ENCODE assay signal across 9 mouse cellular contexts in genomic region chr9:111260360-111260985, GRCm38 (mm10). TPM values are rescaled to one million over a fixed set of nuclear protein-coding genes. Genes with fewer than 3 reads are reported as not detected.
DNase-seq lines count a peak whose midpoint lies in the region; ATAC-seq and TF ChIP-seq lines count a peak whose summit lies in the region.
"Had no signal": no experiment of that assay in that cellular context is flagged by ENCODE, and none has a peak within 500 bp of the region (broad histone marks: within the 10 kb centered on the region; RNA-seq: fewer than 3 reads in every experiment).

No protein-coding gene starts in this region.

- peak; percentile 23 to 46 for DNase-seq in left cerebral cortex, adult 9 months (ENCODE audit: low spot score in 2 of 2)
- no peak for DNase-seq in left cerebral cortex, postnatal 36 days (ENCODE audit: low spot score in 2 of 2)
- peak; percentile 52 for DNase-seq in fat pad, adult 2 months (ENCODE audit: extremely low read depth, low read depth, low spot score)
- no peak for DNase-seq in heart, postnatal 0 days (ENCODE audit: low spot score)
- DNase-seq in lung, postnatal 4 days, result peak; percentile 21 to 31
- no peak for DNase-seq in thymus, adult 2 months

- no peak for TF ChIP-seq CTCF in heart, postnatal 0 days (IDR thresholded peaks at IDR 0.05; ENCODE audit: low read depth)
- no peak for TF ChIP-seq CTCF in thymus, adult 2 months (IDR thresholded peaks at IDR 0.05; ENCODE audit: borderline replicate concordance, control insufficient read depth, extremely low read depth, insufficient read depth, low read length, poor library complexity)

- H3K27ac ChIP-seq in heart, postnatal 0 days (ENCODE audit: low read depth), result 0 out of 2 replicates have a peak overlapping the region, but pooled peaks have one; percentile 1
- H3K27ac ChIP-seq in thymus, adult 2 months (ENCODE audit: control insufficient read depth, insufficient read depth, low read length), result no peak overlapping the region
- H3K27ac ChIP-seq: liver, embryonic 14.5 days had no signal

- H3K36me3 ChIP-seq in heart, postnatal 0 days (replicated peaks; ENCODE audit: control insufficient read depth, insufficient read depth, low read length), result peaks cover 75% of the 10 kb centered on the region
- H3K36me3 ChIP-seq in thymus, adult 2 months (ENCODE audit: control insufficient read depth, insufficient read depth, low read length), result peaks cover 36% of the 10 kb centered on the region

- intact Hi-C loops in left cerebral cortex, postnatal 36 days (cut with DNase I), result no loop called here

- H3K4me2 ChIP-seq in heart, postnatal 0 days (ENCODE audit: low read depth, low read length), result no peak overlapping the region

- H3K4me3 ChIP-seq in heart, postnatal 0 days (ENCODE audit: low read depth, low read length), result no peak overlapping the region
- H3K4me3 ChIP-seq in thymus, adult 2 months (ENCODE audit: control insufficient read depth, insufficient read depth, low read length), result no peak overlapping the region

- H3K9ac ChIP-seq in heart, postnatal 0 days (replicated peaks; ENCODE audit: low read depth, low read length), result no peak overlapping the region
- H3K9ac ChIP-seq: liver, embryonic 14.5 days had no signal

- no peaks in the 10 kb centered on the region for H3K27me3 ChIP-seq in heart, postnatal 0 days (ENCODE audit: control insufficient read depth, insufficient read depth, low read length)
- no peaks in the 10 kb centered on the region for H3K27me3 ChIP-seq in thymus, adult 2 months (ENCODE audit: control insufficient read depth, insufficient read depth, low read length)

- H3K9me3 ChIP-seq in heart, postnatal 0 days (replicated peaks; ENCODE audit: control insufficient read depth, low read length), result no peaks in the 10 kb centered on the region

- H3K4me1 ChIP-seq in heart, postnatal 0 days (ENCODE audit: control insufficient read depth, insufficient read depth), result no peaks in the 10 kb centered on the region
- H3K4me1 ChIP-seq in thymus, adult 2 months (replicated peaks; ENCODE audit: control insufficient read depth, insufficient read depth, low read length), result no peaks in the 10 kb centered on the region

- ATAC-seq in heart, postnatal 0 days (ENCODE audit: insufficient read depth, low read depth), result 0 out of 2 replicates have a peak, but pooled peaks have one; percentile 51
- no peak for ATAC-seq in erythroblast, adult 5-6 weeks (replicated peaks; ENCODE audit: low FRiP score, poor library complexity, severe bottlenecking)

- TF ChIP-seq POLR2A in thymus, adult 2 months (IDR thresholded peaks at IDR 0.05; ENCODE audit: control insufficient read depth, extremely low read depth, insufficient read depth, low read length, poor library complexity), result no peak

- 21% methylated on average over 1 of the region's 1 CpGs for WGBS in heart, postnatal 0 days
- 88% methylated on average over 1 of the region's 1 CpGs for WGBS in thymus, adult 2 months

- TF ChIP-seq EP300 in heart, postnatal 0 days (IDR thresholded peaks at IDR 0.05; ENCODE audit: low read depth), result no peak

RNA-seq across cellular contexts. Expression of gene Mlh1, which starts 11.1 kb away (rescaled TPM):
- 10 to 100 TPM; 13.5 to 18.4 TPM for total RNA-seq in left cerebral cortex, postnatal 36 days (2021)
- total RNA-seq in heart, postnatal 0 days (2014; rRNA removed; ENCODE audit: low replicate concordance), result 12.8 and 18.4 TPM in 2 replicates
- polyA plus RNA-seq in heart, postnatal 0 days (2015; fragmentation: Nextera tagmentation; extraction: Ambion mirVana), result 19.7 and 20.0 TPM in 2 replicates
- total RNA-seq in erythroblast, adult 5-6 weeks (2015; ENCODE audit: low replicate concordance), result 7.9 and 23.6 TPM in 2 replicates
- 11.8 and 18.4 TPM in 2 replicates for total RNA-seq in erythroblast, adult 5-6 weeks (2017; ENCODE audit: low replicate concordance)
- polyA plus RNA-seq in thymus, adult 2 months (2012; rRNA removed), result 23.6 and 24.6 TPM in 2 replicates

RNA-seq across cellular contexts. Expression of gene Epm2aip1, which starts 11.3 kb away (rescaled TPM):
- total RNA-seq in left cerebral cortex, postnatal 36 days (2021), result 10 to 100 TPM; 77.8 to 79.7 TPM
- 28.2 and 33.0 TPM in 2 replicates for total RNA-seq in heart, postnatal 0 days (2014; rRNA removed; ENCODE audit: low replicate concordance)
- 13.5 and 15.6 TPM in 2 replicates for polyA plus RNA-seq in heart, postnatal 0 days (2015; fragmentation: Nextera tagmentation; extraction: Ambion mirVana)
- total RNA-seq in erythroblast, adult 5-6 weeks (2015; ENCODE audit: low replicate concordance), result 12.3 and 13.6 TPM in 2 replicates
- 15.4 and 21.2 TPM in 2 replicates for total RNA-seq in erythroblast, adult 5-6 weeks (2017; ENCODE audit: low replicate concordance)
- 22.9 and 29.1 TPM in 2 replicates for polyA plus RNA-seq in thymus, adult 2 months (2012; rRNA removed)

RNA-seq across cellular contexts. Expression of gene Trank1, which starts 51.1 kb away (rescaled TPM):
- 100 to 1,000 TPM; 213 to 319 TPM for total RNA-seq in left cerebral cortex, postnatal 36 days (2021)
- 0.04 TPM in 1 of 2 replicates, not detected in the other for total RNA-seq in heart, postnatal 0 days (2014; rRNA removed; ENCODE audit: low replicate concordance)
- polyA plus RNA-seq in heart, postnatal 0 days (2015; fragmentation: Nextera tagmentation; extraction: Ambion mirVana), result not detected in 2 replicates
- total RNA-seq in erythroblast, adult 5-6 weeks (2015; ENCODE audit: low replicate concordance), result not detected in 2 replicates
- total RNA-seq in erythroblast, adult 5-6 weeks (2017; ENCODE audit: low replicate concordance), result under 0.01 TPM in 1 of 2 replicates, not detected in the other
- 0.11 and 0.13 TPM in 2 replicates for polyA plus RNA-seq in thymus, adult 2 months (2012; rRNA removed)
- polyA plus RNA-seq: spleen, adult 2 months had no signal

Comparison
In these comparisons a context has a peak if more than half of its experiments do, and no peak if none do; other contexts are left out.
1. DNase-seq: peak in left cerebral cortex, adult 9 months (2 of 2), fat pad, adult 2 months (single experiment) and lung, postnatal 4 days (2 of 2); none in left cerebral cortex, postnatal 36 days (0 of 2), heart, postnatal 0 days (single experiment) and thymus, adult 2 months (single experiment).
2. RNA of gene Trank1, which starts 51.1 kb away (total RNA-seq): 213 to 319 TPM in left cerebral cortex, postnatal 36 days; 0.04 TPM in heart, postnatal 0 days and under 0.01 TPM in erythroblast, adult 5-6 weeks; every median in the first group is over 100 times any median in the second.